Mouse (Mus musculus) brain, embryonic 14.5 days (tissue): Measurements from ENCODE around the gene Bcar3.

Source experiments
- CTCF ChIP-seq: fragments of 200-500 bp; IDR thresholded peaks from 2 replicates; pipeline ENCODE4 v1.5.1; 2012; ENCODE audit warnings: inconsistent platforms, mild to moderate bottlenecking, moderate library complexity, borderline replicate concordance; ENCODE audit not compliant: insufficient read depth, insufficient read length; ENCODE audit errors: extremely low read depth
- POLR2A ChIP-seq: fragments of 200-500 bp; IDR thresholded peaks from 2 replicates; pipeline ENCODE4 v1.6.1; 2012; ENCODE audit warnings: mild to moderate bottlenecking, inconsistent platforms, borderline replicate concordance; ENCODE audit not compliant: poor library complexity, insufficient read depth, insufficient read length, severe bottlenecking; ENCODE audit errors: extremely low read depth

DNA sequence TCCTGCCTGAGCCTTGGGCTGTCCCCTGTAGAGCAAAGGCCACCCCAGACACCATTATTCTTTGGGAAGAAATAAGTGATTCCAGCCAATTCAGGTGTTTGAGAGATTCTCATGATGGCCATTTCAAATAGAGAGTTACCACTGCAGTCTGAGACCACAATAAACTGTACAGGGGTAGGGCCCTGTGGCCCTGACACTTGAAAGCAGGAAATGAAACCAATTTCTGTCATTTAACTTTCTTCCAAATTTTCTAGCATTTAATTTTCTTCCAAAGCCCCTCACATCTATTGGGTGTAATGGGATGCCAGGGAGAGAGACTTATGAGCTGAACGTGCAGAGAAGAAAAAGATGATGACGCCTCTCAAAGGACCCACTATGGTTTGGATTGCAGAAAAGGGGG lies 97.2 kb downstream of the Bcar3 start:
- no peak for TF ChIP-seq POLR2A
- TF ChIP-seq CTCF = no peak
